Mouse (Mus musculus) Muller cell, postnatal 12 days (primary cell): Measurements from ENCODE around the gene Cyp17a1.

Source experiments
- DNase-seq: peaks from one replicate; pipeline ENCODE4 v3.0.0-alpha.2; 2015; ENCODE audit errors: inconsistent ontology term

Gene Cyp17a1

GRCm38 (mm10) chr19:46617361-46617760 lies 55.6 kb downstream of the Cyp17a1 start:
- no peak for DNase-seq
